8 mouse cellular contexts compared by ENCODE assay signal in the genomic region with DNA sequence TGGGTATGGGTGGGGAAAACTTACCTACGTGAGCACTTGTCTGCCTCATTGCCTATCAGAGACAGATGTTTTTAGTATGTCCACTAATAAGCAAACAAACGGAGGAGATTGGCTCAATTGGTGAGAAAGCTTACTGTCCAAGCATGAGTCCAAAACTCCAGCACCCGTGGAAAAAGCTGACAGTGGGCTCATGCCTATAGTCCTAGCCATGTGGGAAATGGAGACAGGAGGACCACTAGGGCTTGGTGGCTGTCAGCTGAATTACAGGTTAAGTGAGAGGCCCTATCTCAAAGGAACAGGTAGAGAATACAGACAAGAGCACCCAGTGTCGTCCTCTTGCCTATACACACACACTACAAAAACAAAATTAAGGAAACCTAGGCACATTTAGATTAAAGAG. TPM values are rescaled to one million over a fixed set of nuclear protein-coding genes. Genes with fewer than 3 reads are reported as not detected.
DNase-seq lines count a peak whose midpoint lies in the region; ATAC-seq and TF ChIP-seq lines count a peak whose summit lies in the region.
"Had no signal": no experiment of that assay in that cellular context is flagged by ENCODE, and none has a peak within 500 bp of the region (broad histone marks: within the 10 kb centered on the region; RNA-seq: fewer than 3 reads in every experiment).

No protein-coding gene starts in this region.

- H3K4me3 ChIP-seq in kidney, embryonic 15.5 days (replicated peaks) = no peak overlapping the region
- 0 out of 2 replicates have a peak overlapping the region, but pooled peaks have one; percentile 86 for H3K4me3 ChIP-seq in embryonic facial prominence, embryonic 14.5 days (ENCODE audit: low read depth, low read length)
- no peak overlapping the region for H3K4me3 ChIP-seq in limb, embryonic 13.5 days
- no peak overlapping the region for H3K4me3 ChIP-seq in midbrain, postnatal 0 days (ENCODE audit: low read depth, low read length)

- no peaks in the 10 kb centered on the region for H3K9me3 ChIP-seq in kidney, embryonic 15.5 days (replicated peaks)
- H3K9me3 ChIP-seq in embryonic facial prominence, embryonic 14.5 days (ENCODE audit: control insufficient read depth, low read length) = no peaks in the 10 kb centered on the region
- H3K9me3 ChIP-seq in limb, embryonic 13.5 days = no peaks in the 10 kb centered on the region
- no peaks in the 10 kb centered on the region for H3K9me3 ChIP-seq in midbrain, postnatal 0 days (ENCODE audit: low read length)

- DNase-seq in kidney, adult 8-10 months = no peak
- no peak for DNase-seq in embryonic facial prominence, embryonic 14.5 days (ENCODE audit: low spot score)
- DNase-seq in midbrain, postnatal 0 days (ENCODE audit: low spot score) = no peak
- no peak for DNase-seq in thymus, postnatal 14 days
- DNase-seq: right cerebral cortex, postnatal 4 days had no signal

- H3K4me1 ChIP-seq in kidney, embryonic 15.5 days = peaks cover 39% of the 10 kb centered on the region
- peaks cover 23% of the 10 kb centered on the region for H3K4me1 ChIP-seq in embryonic facial prominence, embryonic 14.5 days (ENCODE audit: control insufficient read depth, insufficient read depth, low read length)
- peaks cover 41% of the 10 kb centered on the region for H3K4me1 ChIP-seq in limb, embryonic 13.5 days
- peaks cover 13% of the 10 kb centered on the region; the same call in 1 of the 2 replicates for H3K4me1 ChIP-seq in midbrain, postnatal 0 days (ENCODE audit: insufficient read depth, low read length)

- no peak for ATAC-seq in kidney, embryonic 15.5 days (replicated peaks; ENCODE audit: low FRiP score)
- ATAC-seq in embryonic facial prominence, embryonic 14.5 days (ENCODE audit: low read depth) = no peak
- no peak for ATAC-seq in limb, embryonic 13.5 days (ENCODE audit: low FRiP score, low read depth)
- no peak for ATAC-seq in midbrain, postnatal 0 days (ENCODE audit: low FRiP score)
- ATAC-seq in frontal cortex, adult (ENCODE audit: low TSS enrichment) = no peak

- 87% methylated on average over 4 of the region's 4 CpGs for WGBS in kidney, embryonic 15.5 days
- 91% methylated on average over 4 of the region's 4 CpGs for WGBS in embryonic facial prominence, embryonic 14.5 days
- 88% methylated on average over 4 of the region's 4 CpGs for WGBS in limb, embryonic 13.5 days
- WGBS in midbrain, postnatal 0 days = 89% methylated on average over 4 of the region's 4 CpGs

- no peak overlapping the region for H3K27ac ChIP-seq in kidney, embryonic 15.5 days
- no peak overlapping the region for H3K27ac ChIP-seq in embryonic facial prominence, embryonic 14.5 days (replicated peaks; ENCODE audit: low read depth, low read length)
- H3K27ac ChIP-seq in limb, embryonic 13.5 days = no peak overlapping the region
- H3K27ac ChIP-seq in midbrain, postnatal 0 days (ENCODE audit: low read depth, low read length) = no peak overlapping the region

- peaks cover 30% of the 10 kb centered on the region for H3K36me3 ChIP-seq in kidney, embryonic 15.5 days
- H3K36me3 ChIP-seq in embryonic facial prominence, embryonic 14.5 days (ENCODE audit: control insufficient read depth, insufficient read depth, low read length) = peaks cover 30% of the 10 kb centered on the region
- H3K36me3 ChIP-seq in limb, embryonic 13.5 days = peaks cover 32% of the 10 kb centered on the region
- peaks cover 15% of the 10 kb centered on the region for H3K36me3 ChIP-seq in midbrain, postnatal 0 days (ENCODE audit: insufficient read depth, low read length)

- peak overlapping the region; percentile 72; the same call in 1 of the 2 replicates for H3K4me2 ChIP-seq in kidney, embryonic 15.5 days
- no peak overlapping the region for H3K4me2 ChIP-seq in embryonic facial prominence, embryonic 14.5 days (ENCODE audit: low read depth, low read length)
- 0 out of 2 replicates have a peak overlapping the region, but pooled peaks have one; percentile 1 for H3K4me2 ChIP-seq in limb, embryonic 13.5 days (replicated peaks)
- H3K4me2 ChIP-seq in midbrain, postnatal 0 days (ENCODE audit: low read depth, low read length, poor library complexity, severe bottlenecking) = peak overlapping the region; percentile 85; the same call in 1 of the 2 replicates

- no peak for TF ChIP-seq CTCF in midbrain, postnatal 0 days (IDR thresholded peaks at IDR 0.05)

- H3K27me3 ChIP-seq in kidney, embryonic 15.5 days = no peaks in the 10 kb centered on the region
- 0 out of 2 replicates have a peak, but pooled peaks cover 2% of the 10 kb centered on the region for H3K27me3 ChIP-seq in embryonic facial prominence, embryonic 14.5 days (replicated peaks; ENCODE audit: control insufficient read depth, insufficient read depth, low read length)
- no peaks in the 10 kb centered on the region for H3K27me3 ChIP-seq in limb, embryonic 13.5 days
- no peaks in the 10 kb centered on the region for H3K27me3 ChIP-seq in midbrain, postnatal 0 days (ENCODE audit: insufficient read depth, low read length)

- H3K9ac ChIP-seq in kidney, embryonic 15.5 days = no peak overlapping the region
- no peak overlapping the region for H3K9ac ChIP-seq in embryonic facial prominence, embryonic 14.5 days (ENCODE audit: low read depth, low read length)
- H3K9ac ChIP-seq in limb, embryonic 13.5 days = no peak overlapping the region
- no peak overlapping the region for H3K9ac ChIP-seq in midbrain, postnatal 0 days (replicated peaks; ENCODE audit: low read length, poor library complexity, severe bottlenecking)

RNA-seq across cellular contexts. Expression of gene 0610030E20Rik, which starts 0.9 kb away (rescaled TPM):
- polyA plus RNA-seq in kidney, embryonic 15.5 days (2015; fragmentation: Nextera tagmentation; extraction: Ambion mirVana) = 27.6 and 29.8 TPM in 2 replicates
- polyA plus RNA-seq in embryonic facial prominence, embryonic 14.5 days (2014; fragmentation: Nextera tagmentation; extraction: Ambion mirVana) = 19.6 and 25.0 TPM in 2 replicates
- polyA plus RNA-seq in limb, embryonic 13.5 days (2015; fragmentation: Nextera tagmentation; extraction: Ambion mirVana) = 28.6 and 30.2 TPM in 2 replicates
- 9.5 and 10.0 TPM in 2 replicates for total RNA-seq in midbrain, postnatal 0 days (2014; rRNA removed)
- 13.3 and 14.7 TPM in 2 replicates for polyA plus RNA-seq in midbrain, postnatal 0 days (2015; fragmentation: Nextera tagmentation; extraction: Ambion mirVana)

RNA-seq across cellular contexts. Expression of gene Usp39, which starts 1.3 kb away (rescaled TPM):
- polyA plus RNA-seq in kidney, embryonic 15.5 days (2015; fragmentation: Nextera tagmentation; extraction: Ambion mirVana) = 46.3 and 50.3 TPM in 2 replicates
- polyA plus RNA-seq in embryonic facial prominence, embryonic 14.5 days (2014; fragmentation: Nextera tagmentation; extraction: Ambion mirVana) = 46.6 and 50.7 TPM in 2 replicates
- 51.5 and 51.7 TPM in 2 replicates for polyA plus RNA-seq in limb, embryonic 13.5 days (2015; fragmentation: Nextera tagmentation; extraction: Ambion mirVana)
- total RNA-seq in midbrain, postnatal 0 days (2014; rRNA removed) = 43.7 and 45.3 TPM in 2 replicates
- polyA plus RNA-seq in midbrain, postnatal 0 days (2015; fragmentation: Nextera tagmentation; extraction: Ambion mirVana) = 34.5 and 35.5 TPM in 2 replicates

RNA-seq across cellular contexts. Expression of gene Tmem150a, which starts 9.0 kb away (rescaled TPM):
- 24.0 and 26.7 TPM in 2 replicates for polyA plus RNA-seq in kidney, embryonic 15.5 days (2015; fragmentation: Nextera tagmentation; extraction: Ambion mirVana)
- 16.3 and 17.6 TPM in 2 replicates for polyA plus RNA-seq in embryonic facial prominence, embryonic 14.5 days (2014; fragmentation: Nextera tagmentation; extraction: Ambion mirVana)
- 12.1 and 14.6 TPM in 2 replicates for polyA plus RNA-seq in limb, embryonic 13.5 days (2015; fragmentation: Nextera tagmentation; extraction: Ambion mirVana)
- 23.1 and 28.5 TPM in 2 replicates for total RNA-seq in midbrain, postnatal 0 days (2014; rRNA removed)
- 12.9 and 14.9 TPM in 2 replicates for polyA plus RNA-seq in midbrain, postnatal 0 days (2015; fragmentation: Nextera tagmentation; extraction: Ambion mirVana)

RNA-seq across cellular contexts. Expression of gene Rnf181, which starts 20.5 kb away (rescaled TPM):
- polyA plus RNA-seq in kidney, embryonic 15.5 days (2015; fragmentation: Nextera tagmentation; extraction: Ambion mirVana) = 116 and 130 TPM in 2 replicates
- polyA plus RNA-seq in embryonic facial prominence, embryonic 14.5 days (2014; fragmentation: Nextera tagmentation; extraction: Ambion mirVana) = 79.9 and 81.1 TPM in 2 replicates
- polyA plus RNA-seq in limb, embryonic 13.5 days (2015; fragmentation: Nextera tagmentation; extraction: Ambion mirVana) = 90.9 and 94.0 TPM in 2 replicates
- 64.5 and 87.3 TPM in 2 replicates for total RNA-seq in midbrain, postnatal 0 days (2014; rRNA removed)
- polyA plus RNA-seq in midbrain, postnatal 0 days (2015; fragmentation: Nextera tagmentation; extraction: Ambion mirVana) = 120 and 131 TPM in 2 replicates

RNA-seq across cellular contexts. Expression of gene Vamp5, which starts 34.0 kb away (rescaled TPM):
- polyA plus RNA-seq in kidney, embryonic 15.5 days (2015; fragmentation: Nextera tagmentation; extraction: Ambion mirVana) = 35.0 and 40.7 TPM in 2 replicates
- polyA plus RNA-seq in embryonic facial prominence, embryonic 14.5 days (2014; fragmentation: Nextera tagmentation; extraction: Ambion mirVana) = 20.3 and 22.3 TPM in 2 replicates
- polyA plus RNA-seq in limb, embryonic 13.5 days (2015; fragmentation: Nextera tagmentation; extraction: Ambion mirVana) = 21.1 and 22.6 TPM in 2 replicates
- 6.5 and 19.3 TPM in 2 replicates for total RNA-seq in midbrain, postnatal 0 days (2014; rRNA removed)
- 14.4 and 14.5 TPM in 2 replicates for polyA plus RNA-seq in midbrain, postnatal 0 days (2015; fragmentation: Nextera tagmentation; extraction: Ambion mirVana)
